Mouse (Mus musculus): ENCODE measurements around the gene Micall1.

Micall1 gene

DNA sequence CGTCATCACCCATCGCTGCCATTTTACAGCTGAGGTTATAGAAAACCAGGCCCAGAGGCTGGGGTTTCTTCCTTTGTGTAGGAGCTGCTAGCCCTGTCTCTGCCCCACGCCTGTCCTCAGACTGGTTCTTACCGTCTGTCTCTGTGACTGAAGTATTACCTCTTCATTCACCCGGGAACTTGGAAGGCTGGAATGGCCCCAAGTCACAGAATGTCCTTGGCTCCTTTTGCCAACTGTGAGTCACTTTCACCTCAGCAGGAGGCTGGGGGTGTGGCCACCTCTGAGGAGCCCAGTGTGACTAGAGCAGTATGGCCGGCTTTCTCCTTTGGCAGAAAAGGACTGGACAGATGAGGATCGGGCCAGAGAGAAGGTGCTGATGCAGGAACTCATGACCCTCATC is 22.7 kb downstream of the Micall1 start:
- DNase-seq, result peak; percentile 76 to 84

DNA sequence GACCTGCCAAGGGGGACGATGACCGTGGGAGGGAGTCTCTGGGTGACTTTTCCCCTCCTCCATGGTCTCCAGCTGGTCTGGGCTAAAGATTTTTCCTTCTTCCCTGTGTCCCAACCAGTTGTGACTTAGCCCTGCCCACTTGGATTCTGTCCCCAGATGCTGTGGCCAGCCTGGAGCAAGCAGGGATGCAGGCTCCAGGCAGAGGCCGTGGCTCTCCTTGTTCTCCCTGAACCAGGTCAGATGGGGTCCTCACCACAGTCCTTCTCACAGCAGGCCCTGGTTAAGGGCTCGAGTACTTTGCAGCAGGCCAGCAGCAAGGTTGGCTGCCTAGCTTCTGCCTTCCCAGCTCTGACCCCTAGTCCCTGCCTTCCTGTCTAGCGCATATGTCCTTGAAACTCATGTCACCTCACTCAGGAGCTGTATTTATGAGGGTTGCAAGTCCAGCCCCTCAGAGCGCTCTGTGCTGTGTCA is 24.5 kb downstream of the Micall1 start:
- peak; percentile 37 to 59 for DNase-seq

DNA sequence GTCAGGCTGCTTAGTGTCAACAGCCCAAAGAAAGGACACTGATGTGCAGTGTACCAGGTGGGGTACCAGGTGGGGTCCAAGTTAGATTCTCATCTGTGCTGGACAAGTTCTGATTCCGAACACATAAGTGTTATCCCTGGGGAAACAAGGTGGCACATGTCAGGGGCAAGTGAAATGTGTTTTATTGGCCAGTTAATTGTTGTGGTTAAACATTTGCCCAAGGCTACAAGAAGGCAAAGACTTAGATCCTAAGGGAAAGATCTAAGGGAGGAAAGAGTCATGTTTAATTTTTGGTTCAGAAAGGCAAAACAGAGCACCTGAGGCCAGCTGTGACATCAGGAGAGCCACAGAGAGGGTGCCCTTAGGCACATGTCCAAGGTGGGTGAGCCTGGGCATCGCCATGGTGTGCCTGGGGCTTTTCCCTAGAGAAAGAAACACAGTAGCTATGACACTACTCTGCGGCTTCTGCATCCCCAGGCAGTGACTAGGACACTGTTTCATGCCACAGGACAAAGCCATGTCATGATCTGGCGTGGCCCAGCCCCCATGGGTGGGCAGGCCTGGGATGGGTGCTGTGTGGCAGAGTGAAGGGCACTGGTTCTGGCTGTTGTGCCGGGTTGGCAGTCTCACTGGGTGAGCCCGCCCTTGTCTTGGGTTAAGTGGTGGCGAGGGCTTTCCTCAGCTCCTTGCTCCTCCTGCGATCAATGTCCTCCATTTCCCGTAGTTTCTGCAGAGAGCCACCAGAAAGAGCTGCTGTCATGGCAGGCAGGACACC is 26.0 kb downstream of the Micall1 start:
- DNase-seq, result no peak

- DNase-seq, result no peak
Measured at GRCm38 (mm10) chr15:79135332-79135731, 26.6 kb downstream of the Micall1 start.

DNA sequence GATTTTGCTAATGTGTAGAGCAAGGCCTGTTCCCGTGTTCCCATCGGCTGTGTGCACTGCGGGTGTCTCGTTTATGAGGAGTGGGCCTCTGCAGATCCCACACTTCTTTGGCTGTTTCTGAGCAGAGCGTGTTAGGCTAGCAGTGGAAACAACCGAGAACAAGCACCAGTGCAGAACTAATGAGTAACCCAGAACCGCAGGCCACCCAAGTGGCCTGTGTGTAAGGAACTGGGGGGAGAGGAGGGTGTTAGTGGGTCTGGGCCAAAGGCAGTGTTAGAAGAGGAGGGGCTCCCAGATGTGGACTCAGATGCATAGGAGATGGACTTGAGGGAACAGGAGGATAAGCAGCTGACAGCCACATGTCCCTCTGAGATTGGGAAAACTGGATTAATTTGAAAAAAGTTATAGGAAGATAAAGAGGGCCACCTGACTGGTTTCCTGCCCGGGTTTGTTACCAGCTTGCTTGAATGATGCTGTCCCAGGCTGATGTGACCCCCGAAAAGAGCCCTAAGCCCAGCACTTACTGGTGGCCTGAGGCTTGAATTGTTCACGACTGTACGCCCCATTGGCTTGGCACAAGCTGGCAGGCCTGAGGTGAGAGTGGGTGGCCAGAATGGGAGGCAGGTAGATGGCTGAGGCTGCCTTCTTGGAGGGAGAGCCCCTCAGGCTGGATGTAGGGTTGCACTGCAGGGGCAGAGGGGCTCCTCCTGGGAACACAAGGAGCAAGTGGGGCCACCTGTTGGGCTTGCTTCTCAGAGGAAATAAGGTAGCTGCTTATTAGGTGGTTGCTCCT is 27.3 kb downstream of the Micall1 start:
- peak in 1 of 2 experiments; percentile 44 for DNase-seq

DNA sequence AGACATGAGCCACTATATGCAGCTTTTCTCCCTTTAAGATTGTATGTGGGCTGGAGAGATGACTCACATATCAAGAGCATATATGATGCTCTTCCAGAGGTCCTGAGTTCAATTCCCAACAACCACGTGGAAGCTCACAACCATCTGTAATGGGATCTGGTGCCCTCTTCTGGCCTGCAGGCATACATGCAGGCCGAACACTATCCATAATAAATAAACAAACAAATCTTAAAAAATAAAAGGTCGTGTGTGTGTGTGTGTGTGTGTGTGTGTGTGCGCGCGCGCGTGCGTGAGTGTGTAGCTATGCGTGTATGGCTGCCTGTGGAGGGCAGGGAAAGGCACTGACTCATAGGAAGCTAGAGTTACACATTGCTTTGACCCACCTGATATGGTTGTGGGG is 30.9 kb downstream of the Micall1 start:
- no peak for DNase-seq

- DNase-seq, result peak; percentile 95 to 96
Measured at GRCm38 (mm10) chr15:79140866-79141565, 32.3 kb downstream of the Micall1 start, which contains the start of the genes Polr2f and 1700088E04Rik. TSS of gene Polr2f (plus strand) at chr15:79141009. TSS of gene 1700088E04Rik (minus strand) at chr15:79141253.

DNA sequence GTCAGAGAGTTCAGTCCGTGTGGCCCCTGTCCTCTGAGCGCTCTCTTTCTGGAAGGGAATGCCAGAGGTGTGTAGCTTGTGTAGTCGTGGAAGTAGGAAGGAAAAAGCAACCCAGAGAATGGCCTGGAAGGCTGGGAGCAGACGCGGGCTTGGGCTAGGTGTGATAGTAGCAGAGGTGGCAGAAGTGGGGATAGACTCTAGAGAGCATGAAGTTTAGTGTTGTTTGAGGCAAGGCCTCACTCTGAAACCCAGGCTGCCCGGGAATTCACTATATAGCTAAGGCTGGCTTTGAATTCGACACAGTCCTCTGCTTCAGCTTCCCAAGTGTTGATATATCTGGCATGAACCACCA is 32.8 kb downstream of the Micall1 start:
- DNase-seq, result no peak

DNA sequence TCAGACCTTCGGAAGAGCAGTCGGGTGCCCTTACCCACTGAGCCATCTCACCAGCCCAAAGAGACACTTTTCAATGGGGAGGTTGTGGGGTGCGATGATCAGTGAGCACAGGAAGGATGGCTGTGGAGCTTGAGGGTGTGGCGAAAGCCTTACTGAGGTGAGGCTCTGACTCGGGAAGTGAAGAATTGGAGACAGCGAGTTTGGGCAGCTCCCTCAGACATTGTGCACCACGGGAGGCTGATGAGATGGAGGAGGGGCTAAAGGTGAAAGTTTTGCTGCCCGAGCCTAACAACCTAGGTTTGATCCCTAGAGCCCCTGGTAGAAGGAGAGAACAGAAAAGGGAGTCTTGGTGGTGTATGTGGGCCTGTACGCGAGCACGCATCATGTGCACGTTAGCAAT is 34.6 kb downstream of the Micall1 start:
- no peak for DNase-seq

GRCm38 (mm10) chr15:79144021-79144420 is 35.3 kb downstream of the Micall1 start:
- DNase-seq, result no peak

- DNase-seq, result no peak
Measured at GRCm38 (mm10) chr15:79145522-79145921, 36.8 kb downstream of the Micall1 start.

- peak; percentile 82 to 88 for DNase-seq
Measured at GRCm38 (mm10) chr15:79148533-79148932, 39.8 kb downstream of the Micall1 start.

DNA sequence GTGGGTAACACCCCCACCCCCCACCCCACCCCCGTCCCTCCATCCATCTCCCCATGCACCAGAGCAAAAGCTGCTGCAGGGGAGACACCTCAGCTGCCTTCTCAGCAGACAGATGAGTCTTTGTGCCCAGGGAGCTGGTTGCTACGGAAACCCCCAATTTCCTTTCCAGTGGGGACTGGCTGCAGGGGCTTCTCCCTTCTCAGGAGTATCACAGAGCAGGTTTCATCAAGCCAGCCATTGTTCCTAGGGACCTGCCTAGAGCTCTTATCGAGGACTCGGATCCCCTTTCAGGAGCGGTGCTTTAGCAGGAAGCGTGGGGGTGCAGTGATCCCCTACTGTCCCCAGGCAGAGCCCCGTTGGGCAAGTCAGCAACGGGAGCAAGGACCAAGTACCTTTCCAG is 43.2 kb downstream of the Micall1 start:
- no peak for DNase-seq

GRCm38 (mm10) chr15:79152709-79153108 is 44.0 kb downstream of the Micall1 start:
- DNase-seq, result no peak

DNA sequence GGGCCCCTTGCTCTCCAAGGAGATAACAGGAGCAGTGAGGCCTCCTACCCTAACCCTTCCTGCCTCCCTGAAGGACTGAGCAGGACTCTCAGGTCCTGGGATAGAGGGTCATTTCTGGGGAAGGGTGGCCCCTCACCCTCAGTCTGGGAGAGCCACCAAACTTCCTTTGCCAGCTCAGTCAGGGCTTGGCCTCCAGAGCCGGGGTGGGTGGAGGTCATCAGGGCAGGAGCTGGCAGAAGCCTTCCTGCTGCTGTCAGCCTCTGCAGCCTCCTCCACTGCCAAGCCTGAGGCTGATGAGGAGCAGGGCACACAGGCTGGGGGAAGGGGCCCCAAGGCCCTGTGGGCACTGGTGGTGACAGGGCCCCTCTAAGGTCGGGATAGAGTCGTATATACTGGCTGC is 46.9 kb downstream of the Micall1 start:
- DNase-seq, result no peak

GRCm38 (mm10) chr15:79162301-79162700 is 53.6 kb downstream of the Micall1 start:
- DNase-seq, result no peak

- DNase-seq, result no peak
Measured at GRCm38 (mm10) chr15:79162822-79163221, 54.1 kb downstream of the Micall1 start.

DNA sequence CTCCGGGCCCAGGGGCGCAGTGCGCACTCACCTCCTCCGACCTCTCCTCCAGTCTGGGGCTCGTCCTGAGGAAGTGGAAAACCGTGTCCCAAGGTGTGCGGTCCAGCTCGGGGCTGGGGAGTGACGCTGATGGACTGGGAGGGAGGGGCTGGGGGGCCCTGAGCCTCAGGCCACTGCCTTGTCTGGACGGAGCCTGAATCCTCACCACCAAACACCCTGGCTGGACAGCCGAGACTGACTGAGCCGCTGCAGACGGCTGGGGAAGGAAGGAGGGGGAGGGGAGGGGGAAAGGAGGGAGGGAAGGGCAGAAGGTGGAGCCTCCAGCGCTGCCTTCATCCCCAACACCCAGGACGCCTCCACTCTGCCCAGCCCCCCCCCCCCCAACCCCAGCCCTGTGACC is 55.6 kb downstream of the Micall1 start:
- DNase-seq, result no peak

- DNase-seq, result no peak
Measured at GRCm38 (mm10) chr15:79165140-79165539, 56.4 kb downstream of the Micall1 start, which contains the start of gene Sox10. TSS of gene Sox10 (minus strand) at chr15:79165240.

GRCm38 (mm10) chr15:79166712-79167111 is 58.0 kb downstream of the Micall1 start:
- DNase-seq, result no peak

DNA sequence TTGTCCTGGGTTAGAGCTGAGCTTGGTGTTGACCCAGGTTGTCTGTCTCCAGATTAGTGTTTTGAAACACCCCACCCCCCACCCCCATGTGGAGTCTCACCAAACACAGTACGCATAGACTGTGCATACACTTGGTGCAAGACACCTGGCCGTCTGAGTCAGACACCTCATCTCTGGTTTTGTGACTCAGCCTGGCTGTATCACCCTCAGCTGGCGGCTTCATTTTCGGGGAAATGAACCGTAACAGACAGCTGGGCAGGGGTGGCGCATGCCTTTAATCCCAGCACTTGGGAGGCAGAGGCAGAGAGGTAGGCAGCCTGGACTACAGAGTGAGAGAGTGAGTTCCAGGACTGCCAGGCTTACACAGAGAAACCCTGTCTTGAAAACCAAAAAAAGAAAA is 68.2 kb downstream of the Micall1 start:
- no peak for DNase-seq

DNA sequence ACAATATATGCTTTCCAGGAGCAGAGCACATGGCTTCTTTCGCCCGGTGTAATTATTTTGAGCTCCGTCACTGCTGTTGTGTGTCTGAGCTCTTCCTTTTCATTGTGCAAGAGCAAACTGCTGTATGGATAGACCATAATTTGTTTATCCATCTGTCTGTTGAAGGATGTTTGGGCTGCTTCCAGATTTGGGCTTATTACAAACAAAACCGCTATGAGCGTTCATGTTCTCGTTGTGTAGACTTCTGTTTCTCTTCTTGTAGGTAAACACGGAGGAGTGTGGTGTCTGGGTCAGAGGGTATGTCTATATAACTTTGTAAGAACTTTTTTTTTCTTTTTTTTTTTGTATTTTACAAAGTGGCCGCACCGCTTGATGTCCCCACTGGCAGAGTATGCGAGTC is 76.5 kb downstream of the Micall1 start:
- DNase-seq, result peak in 1 of 2 experiments; percentile 26

All from lung, postnatal 4 days (tissue).